Mouse (Mus musculus) erythroblast, adult 5-6 weeks (primary cell): ENCODE measurements around the gene Ablim1. TPM values are rescaled to one million over a fixed set of nuclear protein-coding genes. Genes with fewer than 3 reads are reported as not detected.

Source experiments
- ATAC-seq: replicated peaks from 2 replicates; pipeline ENCODE4 v1.8.0; 2016; ENCODE audit warnings: moderate number of reproducible peaks, mild to moderate bottlenecking, moderate TSS enrichment, inconsistent platforms; ENCODE audit not compliant: poor library complexity, low FRiP score, severe bottlenecking
- total RNA-seq, 2 experiments: library from RNA; stranded (forward) in 1 of 2; stranded (reverse) in 1 of 2; fragments of 150-400 nt in 1 of 2; fragments of 200-764, 138-1000 nt in 1 of 2; gene quantifications; 2 replicates each; pipeline versions ENCODE4 v1.2.3 to v1.2.4; 2015 to 2017; ENCODE audit warnings: low replicate concordance in 2 of 2

Gene Ablim1
- total RNA-seq, 2 experiments from 2014 or later = 1.0 to 1.5 TPM

- no peak for ATAC-seq
These were observed 252.0 kb downstream of the Ablim1 start for GRCm38 (mm10) chr19:57062746-57063145.

- no peak for ATAC-seq
These were observed 255.6 kb downstream of the Ablim1 start for GRCm38 (mm10) chr19:57059018-57059580.

- no peak for ATAC-seq
These were observed 257.2 kb downstream of the Ablim1 start for GRCm38 (mm10) chr19:57057568-57057967.

GRCm38 (mm10) chr19:57055215-57056120, 259.3 kb downstream of the Ablim1 start:
- ATAC-seq = no peak

- ATAC-seq = no peak
These were observed 261.8 kb downstream of the Ablim1 start for GRCm38 (mm10) chr19:57052959-57053358.

GRCm38 (mm10) chr19:57052016-57052415, 262.7 kb downstream of the Ablim1 start:
- no peak for ATAC-seq

- no peak for ATAC-seq
These were observed 265.1 kb downstream of the Ablim1 start for GRCm38 (mm10) chr19:57049592-57050090.

- ATAC-seq = no peak
These were observed 266.9 kb downstream of the Ablim1 start for GRCm38 (mm10) chr19:57047671-57048320.

- no peak for ATAC-seq
These were observed 275.5 kb downstream of the Ablim1 start for GRCm38 (mm10) chr19:57039258-57039657.

- no peak for ATAC-seq
These were observed 277.9 kb downstream of the Ablim1 start for GRCm38 (mm10) chr19:57036860-57037259.

GRCm38 (mm10) chr19:57031582-57031981, 283.1 kb downstream of the Ablim1 start:
- no peak for ATAC-seq

GRCm38 (mm10) chr19:57029461-57029860, 285.3 kb downstream of the Ablim1 start:
- ATAC-seq = no peak

GRCm38 (mm10) chr19:57028327-57029179, 286.2 kb downstream of the Ablim1 start:
- no peak for ATAC-seq

GRCm38 (mm10) chr19:57026501-57026900, 288.2 kb downstream of the Ablim1 start:
- ATAC-seq = no peak

- no peak for ATAC-seq
These were observed 296.9 kb downstream of the Ablim1 start for GRCm38 (mm10) chr19:57017785-57018179.

GRCm38 (mm10) chr19:57016995-57017784, 297.5 kb downstream of the Ablim1 start:
- no peak for ATAC-seq

GRCm38 (mm10) chr19:57014808-57015207, 299.9 kb downstream of the Ablim1 start:
- no peak for ATAC-seq

- ATAC-seq = no peak
These were observed 301.4 kb downstream of the Ablim1 start for GRCm38 (mm10) chr19:57013271-57013677.

- ATAC-seq = no peak
These were observed 302.7 kb downstream of the Ablim1 start for GRCm38 (mm10) chr19:57012068-57012467.
